Mouse (Mus musculus) cerebellum, postnatal 10 days (tissue): ENCODE data around the gene Atp11b.

Source experiments
- DNase-seq, 2 experiments: peaks; one replicate each; pipeline ENCODE4 v3.0.0; 2021; ENCODE audit warnings: mixed read lengths in 2 of 2

Gene Atp11b

GRCm38 (mm10) chr3:35753825-35754767, at the start of gene Atp11b:
Gene Atp11b (plus strand): TSS chr3:35754106.
- DNase-seq: peak; percentile 91 to 94

- no peak for DNase-seq
Observed at GRCm38 (mm10) chr3:35704328-35704613, 49.6 kb upstream of the Atp11b start.

- DNase-seq: no peak
Observed at GRCm38 (mm10) chr3:35719531-35720205, 34.2 kb upstream of the Atp11b start.

GRCm38 (mm10) chr3:35720801-35721200, 33.1 kb upstream of the Atp11b start:
- no peak for DNase-seq

DNA sequence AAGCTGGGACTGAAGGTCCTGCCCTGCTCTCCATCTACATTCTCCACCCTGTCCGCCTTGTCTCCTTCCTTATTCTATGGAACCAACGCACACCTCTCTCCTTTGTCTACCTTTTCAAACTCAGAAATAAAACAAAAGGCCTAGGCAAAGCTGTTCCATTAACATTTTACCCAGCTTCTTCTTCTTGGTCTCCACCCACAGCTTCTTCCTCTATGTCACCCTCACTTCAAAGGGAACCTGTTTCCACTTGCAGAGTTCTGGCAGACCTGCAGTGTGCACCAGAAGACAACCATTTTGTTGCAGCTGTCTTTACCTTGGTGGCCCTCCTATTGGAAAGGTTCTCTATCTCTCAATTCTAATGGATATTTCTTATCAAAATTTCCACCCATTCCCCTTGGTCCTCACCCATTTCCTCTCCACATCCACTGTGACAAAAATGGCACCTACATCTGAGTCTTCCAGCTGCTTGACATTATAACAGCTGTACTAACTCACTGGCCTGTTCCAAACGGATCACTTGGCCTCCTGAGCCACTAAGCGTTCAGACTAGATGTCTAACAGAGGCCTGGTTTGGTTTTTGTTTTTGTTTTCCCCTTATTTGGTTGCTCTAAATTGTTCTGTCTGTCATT, 32.0 kb upstream of the Atp11b start:
- DNase-seq: no peak

DNA sequence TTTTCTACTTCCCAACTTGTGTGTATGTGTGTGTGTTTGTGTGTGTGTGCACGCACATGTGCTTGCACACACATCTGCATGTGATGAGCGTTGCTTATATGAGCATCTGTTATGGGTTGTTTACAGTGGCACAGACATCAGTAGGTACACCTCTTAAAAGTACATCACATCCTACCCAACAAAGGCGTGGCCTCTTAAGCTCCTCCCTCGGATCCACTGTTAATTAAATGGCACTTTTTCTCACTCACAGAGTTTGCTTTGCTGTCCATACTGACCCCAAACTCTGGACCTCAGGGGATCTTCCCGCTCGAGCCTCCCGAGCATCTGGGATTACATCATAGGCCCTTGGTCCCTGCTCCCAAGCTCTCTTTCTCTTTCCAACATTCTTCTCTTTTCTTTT, 31.1 kb upstream of the Atp11b start:
- no peak for DNase-seq

- peak; percentile 44 to 48 for DNase-seq
Observed at GRCm38 (mm10) chr3:35723586-35724322, 30.2 kb upstream of the Atp11b start.

- no peak for DNase-seq
Observed at GRCm38 (mm10) chr3:35725096-35725495, 28.8 kb upstream of the Atp11b start.

DNA sequence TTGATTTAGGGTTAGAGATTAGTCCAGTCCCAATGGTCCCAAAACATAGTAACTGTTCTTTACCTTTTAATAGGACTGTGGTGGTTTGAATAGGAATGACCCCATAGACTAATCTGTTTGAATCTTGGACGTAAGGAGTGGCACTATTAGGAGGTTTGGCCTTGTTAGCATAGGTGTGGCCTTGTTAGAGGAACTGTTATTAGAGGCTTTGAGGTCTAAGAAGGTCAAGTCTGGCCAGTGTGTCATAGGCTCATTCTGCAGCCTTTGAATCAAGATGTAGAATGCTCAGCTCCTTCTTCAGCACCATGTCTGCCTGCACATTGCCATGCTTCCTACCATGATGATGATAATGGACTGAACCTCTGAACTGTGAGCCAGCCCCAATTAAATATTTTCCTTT, 27.0 kb upstream of the Atp11b start:
- DNase-seq: no peak

DNA sequence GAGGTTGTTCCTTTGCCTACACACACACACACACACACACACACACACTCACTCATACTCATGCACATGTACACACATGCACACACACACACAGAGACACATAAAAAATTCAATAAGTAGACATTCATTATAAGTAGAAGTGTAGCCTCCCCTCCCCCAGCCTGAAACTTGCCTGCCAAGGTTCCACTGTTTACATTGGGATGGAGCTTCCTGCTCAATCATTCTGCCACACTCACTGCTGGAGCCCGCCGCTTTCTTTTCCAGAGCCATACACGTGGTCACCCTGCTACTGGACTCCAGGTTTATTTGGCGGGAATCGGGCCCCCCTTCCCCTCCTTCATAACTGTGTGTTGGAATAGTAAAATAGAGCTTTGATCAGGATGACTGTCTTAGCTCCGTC, 24.4 kb upstream of the Atp11b start:
- no peak for DNase-seq

GRCm38 (mm10) chr3:35731981-35732777, 21.7 kb upstream of the Atp11b start:
- DNase-seq: no peak

- no peak for DNase-seq
Observed at GRCm38 (mm10) chr3:35732778-35733147, 21.1 kb upstream of the Atp11b start.

DNA sequence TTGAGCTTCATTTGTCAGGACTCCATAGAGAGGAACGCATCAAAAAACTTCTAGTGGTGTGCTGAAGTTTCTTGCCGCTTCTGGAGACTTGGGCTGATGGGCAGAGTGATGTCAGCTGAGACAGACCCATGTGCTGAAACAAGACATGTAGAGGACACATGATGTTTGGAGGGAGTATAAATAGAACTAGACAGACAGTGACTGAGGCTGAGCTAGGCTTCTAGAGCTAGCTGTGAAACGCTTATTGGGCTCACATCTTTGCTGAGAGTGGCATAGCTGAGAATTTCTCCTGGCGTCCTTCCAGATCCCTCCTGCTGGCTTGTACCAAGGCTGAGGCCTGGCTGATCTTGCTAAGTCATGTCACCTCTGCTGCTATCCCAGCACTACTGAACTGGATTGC, 19.4 kb upstream of the Atp11b start:
- DNase-seq: peak in 1 of 2 experiments; percentile 34

- DNase-seq: no peak
Observed at GRCm38 (mm10) chr3:35738071-35738470, 15.8 kb upstream of the Atp11b start.

DNA sequence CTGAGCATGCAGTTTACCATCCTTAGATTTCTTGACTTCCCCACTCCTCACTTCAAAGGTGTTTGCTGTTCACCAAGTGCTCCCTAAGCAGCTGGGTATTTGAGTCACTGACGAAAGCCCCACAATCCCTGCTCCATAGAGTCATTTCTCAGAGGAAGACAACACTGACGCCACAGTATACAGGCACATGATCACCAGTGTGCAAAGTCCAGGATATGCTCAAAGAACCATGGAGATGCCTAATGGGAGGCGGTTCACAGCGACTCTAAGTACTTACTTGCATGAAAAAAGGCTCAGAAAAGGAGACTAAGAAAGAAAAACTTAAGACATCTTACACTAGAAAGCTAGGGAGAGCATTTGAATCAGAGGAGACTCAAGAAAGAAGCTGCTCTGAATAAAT, 8.9 kb upstream of the Atp11b start:
- DNase-seq: no peak

GRCm38 (mm10) chr3:35746840-35747456, 7.0 kb upstream of the Atp11b start:
- DNase-seq: no peak

GRCm38 (mm10) chr3:35750286-35750685, 3.6 kb upstream of the Atp11b start:
- DNase-seq: peak; percentile 9 to 12

DNA sequence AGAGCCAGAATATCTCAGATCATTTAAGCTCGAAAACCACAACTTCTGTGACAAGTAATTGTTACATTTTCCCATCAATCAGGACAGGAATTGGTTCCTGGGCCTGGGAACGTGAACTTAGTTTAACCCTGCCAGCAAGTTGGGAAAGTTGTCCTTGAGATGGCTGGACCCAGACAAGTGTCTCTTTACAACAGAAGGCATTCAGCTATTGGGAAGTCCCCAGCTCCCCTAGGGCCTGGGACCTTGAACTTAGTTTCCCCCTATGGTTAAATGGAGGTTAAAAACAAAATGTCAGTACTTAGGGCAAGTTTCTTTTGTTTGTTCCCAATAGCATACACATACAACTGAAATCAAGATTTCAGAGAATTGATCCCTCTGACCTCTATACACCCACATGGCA, 2.2 kb upstream of the Atp11b start:
- no peak for DNase-seq

GRCm38 (mm10) chr3:35762735-35763134, 8.8 kb downstream of the Atp11b start:
- no peak for DNase-seq

- DNase-seq: peak; percentile 80 to 82
Observed at GRCm38 (mm10) chr3:35764637-35765617, 11.0 kb downstream of the Atp11b start.

DNA sequence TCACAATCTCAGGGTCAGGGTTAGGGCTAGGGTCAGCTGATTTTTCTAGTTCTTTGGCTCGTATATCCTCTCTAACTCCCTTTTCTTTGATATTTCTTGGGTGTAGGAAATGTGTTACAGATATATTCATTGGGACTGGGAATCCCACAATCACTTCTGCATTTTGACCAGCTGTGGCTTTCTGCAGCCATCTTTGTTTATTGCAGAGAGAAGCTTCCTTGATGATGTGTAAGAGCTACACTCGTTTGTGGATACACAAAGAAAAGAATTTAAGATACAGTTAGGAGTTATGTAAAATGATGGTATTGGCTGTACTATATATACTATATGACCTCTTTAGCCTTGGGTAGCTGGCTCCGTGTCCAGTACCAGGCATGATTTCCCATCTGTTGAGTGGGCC, 25.8 kb downstream of the Atp11b start:
- DNase-seq: no peak
